Mouse (Mus musculus): ENCODE results near the gene Zyx.
A peak's percentile ranks its signal among the peaks of the same experiment; 100 is the strongest.

Gene Zyx

DNA sequence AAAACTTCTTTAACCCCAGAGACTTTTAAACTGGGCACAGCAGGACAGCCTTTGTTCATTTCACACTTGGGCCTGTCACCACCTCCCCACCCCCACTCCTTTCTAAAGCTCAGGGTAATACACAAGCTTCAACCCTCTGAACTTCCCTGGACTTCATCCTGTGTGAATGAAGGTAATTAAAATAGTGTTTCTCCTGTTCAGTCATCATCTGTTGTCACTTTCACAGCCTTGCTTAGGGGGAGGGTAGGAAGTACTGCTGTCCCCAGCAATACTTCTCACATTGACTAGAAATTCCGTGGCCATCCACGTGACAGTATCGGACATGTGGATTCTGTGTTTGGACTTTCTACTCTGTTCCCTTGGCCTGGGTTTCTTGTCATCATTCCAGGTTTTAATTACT is 20.4 kb downstream of the Zyx start:
- no peak for DNase-seq (ENCODE audit: low read depth)

DNA sequence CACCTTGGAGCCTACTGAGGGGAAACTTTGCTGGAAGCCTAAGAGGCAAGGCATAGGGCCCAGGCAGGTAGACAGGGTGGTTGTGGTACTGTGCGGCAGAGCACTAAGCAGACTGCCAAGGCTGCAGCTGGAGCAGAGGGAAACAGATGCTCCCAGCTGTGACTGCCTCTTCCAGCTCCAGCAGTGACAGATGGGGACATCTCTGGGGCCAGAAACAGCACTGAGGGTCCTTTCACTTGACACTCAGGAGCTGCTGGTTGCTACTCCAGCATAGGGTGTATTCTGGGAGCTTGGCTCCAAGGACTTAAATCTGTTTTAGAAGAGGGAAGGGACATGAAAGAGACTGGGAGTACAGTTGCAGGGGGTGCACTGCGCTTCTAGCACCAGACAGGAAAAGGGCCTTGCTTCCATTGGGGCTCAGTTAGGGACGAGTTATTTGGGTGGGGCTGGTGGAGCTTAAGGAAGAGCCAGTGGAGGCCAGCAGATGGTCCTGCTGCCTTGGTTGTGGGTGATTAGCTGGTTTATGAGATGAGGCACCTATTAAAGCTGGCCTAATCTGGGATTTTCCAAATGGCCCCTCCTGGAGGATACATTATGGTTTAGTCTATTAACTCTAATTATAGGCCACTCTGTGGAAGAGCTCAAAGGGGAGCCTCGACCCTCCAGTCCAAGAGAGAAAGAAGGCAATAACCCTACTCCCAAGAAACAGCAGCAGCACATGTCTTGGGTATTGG is 21.4 kb downstream of the Zyx start:
- DNase-seq (ENCODE audit: low read depth): no peak

DNA sequence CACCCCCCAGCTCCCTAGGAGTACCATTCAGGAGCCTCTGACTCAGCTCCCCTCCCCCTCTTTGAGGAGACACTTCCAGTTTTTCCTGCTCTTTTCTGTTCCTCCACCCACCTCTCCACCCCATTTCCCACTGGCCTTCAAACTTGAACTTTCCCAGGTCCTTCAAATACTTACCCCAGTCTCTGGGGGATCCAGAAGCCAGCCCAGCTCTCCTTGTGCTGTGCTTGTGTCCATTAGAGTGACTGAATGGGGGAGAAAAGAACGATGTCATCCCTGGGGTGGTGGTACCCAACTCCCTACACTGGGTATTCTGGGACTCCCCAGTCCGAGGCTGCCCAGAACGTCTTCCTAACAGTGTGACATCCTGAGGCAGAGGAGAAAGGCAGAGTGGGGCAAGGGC is 22.6 kb downstream of the Zyx start:
- no peak for DNase-seq (ENCODE audit: low read depth)

DNA sequence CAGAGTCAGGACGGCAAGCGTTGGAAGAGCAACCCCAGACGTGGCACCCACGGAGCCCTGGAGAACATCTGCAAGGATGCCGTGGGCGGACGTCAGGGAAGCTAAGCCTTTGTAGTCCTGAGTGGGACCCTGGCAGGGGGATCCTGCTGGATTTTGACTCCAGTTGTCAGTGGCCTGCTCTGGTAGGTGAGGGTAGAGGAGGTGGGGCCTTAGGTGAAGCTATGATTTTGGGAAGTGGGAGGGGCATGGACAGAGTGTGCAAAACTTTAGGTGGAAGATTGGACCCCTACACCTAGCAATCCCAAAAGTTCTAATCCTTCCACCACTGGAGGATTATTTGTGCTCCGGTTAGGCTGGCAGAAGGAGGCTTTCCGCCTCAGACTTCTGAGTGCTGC is 23.0 kb downstream of the Zyx start:
- DNase-seq (ENCODE audit: low read depth): no peak

DNA sequence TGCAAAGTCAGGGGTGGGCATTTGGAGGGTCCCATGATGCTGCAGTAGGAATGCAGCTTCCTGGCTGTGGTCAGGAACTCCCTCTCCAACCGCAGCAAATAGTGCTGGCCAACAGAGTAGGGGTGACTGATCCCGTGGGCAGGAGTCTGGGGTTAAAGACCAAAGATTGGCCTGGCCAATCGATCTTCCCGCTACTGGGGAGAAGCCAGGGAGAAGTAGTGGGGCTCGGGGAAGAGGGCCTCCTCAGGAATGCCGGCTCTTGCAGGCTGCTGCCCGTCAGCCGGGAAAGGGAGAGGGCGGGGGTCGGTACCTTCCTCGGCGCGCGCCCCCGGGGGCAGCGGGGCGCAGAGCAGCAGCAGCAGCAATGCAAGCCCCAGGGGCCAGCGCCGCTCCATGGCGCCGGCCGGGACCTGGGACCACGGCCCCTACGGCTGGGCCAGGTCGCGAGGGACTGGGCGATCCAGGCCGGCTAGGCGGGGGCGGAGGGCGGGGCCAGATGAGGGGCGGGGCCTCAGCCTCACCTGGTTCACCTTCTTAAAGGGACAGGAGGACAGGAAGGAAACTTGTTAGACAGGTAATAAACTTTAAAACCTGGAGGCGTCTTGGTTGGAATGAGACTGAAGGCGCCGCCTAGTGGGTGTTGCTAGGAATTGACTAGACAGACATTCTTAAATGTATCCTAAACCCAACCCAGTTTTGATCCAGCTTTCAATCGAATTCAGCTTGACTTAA is 23.6 kb downstream of the Zyx start, which contains the start of gene Epha1:
Epha1 (minus strand) TSS at position 453 of the 732 bp plus-strand sequence.
- DNase-seq (ENCODE audit: low read depth): peak; percentile 81

DNA sequence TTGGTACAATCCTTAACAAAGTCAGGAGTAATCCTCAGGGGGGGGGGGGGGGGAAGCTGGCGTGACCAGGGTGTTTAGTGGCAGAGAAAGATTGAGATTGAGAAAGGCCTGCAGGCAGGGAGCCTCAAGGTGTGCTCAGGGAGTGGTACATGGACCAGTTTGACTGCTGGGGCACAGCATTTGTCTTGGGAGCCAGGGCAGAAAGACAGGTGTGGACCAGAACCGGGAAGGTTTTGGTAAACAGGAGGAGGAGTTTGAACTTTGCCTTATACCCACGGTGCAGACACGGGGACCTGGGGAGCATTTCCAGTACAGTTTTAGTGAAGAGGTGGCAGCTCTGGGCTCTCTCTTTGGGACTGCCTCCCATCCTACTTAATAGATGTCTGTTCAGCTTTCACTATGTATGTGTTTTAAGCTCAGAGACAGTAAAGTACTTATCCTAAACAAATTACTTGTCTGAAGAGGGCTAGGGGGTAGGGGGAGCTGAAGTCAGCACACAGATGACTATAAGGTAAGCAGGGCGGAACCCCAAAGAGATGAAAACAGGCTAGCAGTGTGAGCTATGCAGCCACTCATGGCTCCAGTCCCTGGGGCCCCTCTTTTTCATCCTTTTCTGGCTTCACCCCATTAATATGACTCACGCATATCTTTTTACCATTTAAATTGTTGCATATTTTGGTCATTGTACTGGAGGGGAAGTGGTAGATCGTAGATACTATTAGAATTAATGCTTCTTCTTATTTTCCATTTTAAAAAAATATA is 24.4 kb downstream of the Zyx start:
- DNase-seq (ENCODE audit: low read depth): no peak

DNA sequence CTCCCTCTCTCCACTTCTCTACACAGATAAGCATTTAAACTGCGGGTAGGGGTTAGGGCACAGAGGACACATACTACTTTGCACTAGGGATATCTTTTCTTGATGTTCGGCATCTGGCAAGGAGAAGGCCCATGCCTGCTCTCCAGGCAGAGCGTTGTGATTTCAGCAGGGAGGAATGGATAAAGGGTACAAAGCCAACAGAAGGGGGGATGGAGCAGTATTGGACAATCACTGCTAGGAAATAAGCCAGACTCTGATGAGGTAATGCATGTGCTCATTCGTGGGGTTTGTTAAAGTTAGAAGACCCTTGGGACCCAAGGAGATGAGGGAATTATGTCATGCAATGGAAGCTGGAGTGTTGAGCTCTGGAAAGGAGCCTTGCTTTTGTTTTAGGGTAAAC is 25.3 kb downstream of the Zyx start:
- DNase-seq (ENCODE audit: low read depth): no peak

DNA sequence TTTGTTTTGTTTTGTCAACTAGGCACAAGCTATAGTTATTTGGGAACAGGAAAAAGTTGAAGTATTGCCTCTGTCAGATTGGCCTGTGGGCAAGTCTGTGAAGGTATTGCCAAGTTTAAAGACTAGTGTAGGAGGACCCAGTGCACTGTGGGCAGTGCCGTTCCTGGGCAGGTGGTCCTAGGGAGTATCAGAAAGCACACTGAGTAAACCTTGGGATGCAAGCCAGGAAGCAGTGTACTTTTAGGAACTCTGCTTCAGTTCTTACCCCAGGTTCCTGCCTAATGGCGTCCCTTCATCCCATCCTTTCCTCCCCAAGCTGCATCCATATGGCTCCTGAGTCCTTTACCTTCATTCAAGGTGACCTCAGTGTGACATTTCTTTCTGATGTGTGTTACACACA is 25.7 kb downstream of the Zyx start:
- no peak for DNase-seq (ENCODE audit: low read depth)

DNA sequence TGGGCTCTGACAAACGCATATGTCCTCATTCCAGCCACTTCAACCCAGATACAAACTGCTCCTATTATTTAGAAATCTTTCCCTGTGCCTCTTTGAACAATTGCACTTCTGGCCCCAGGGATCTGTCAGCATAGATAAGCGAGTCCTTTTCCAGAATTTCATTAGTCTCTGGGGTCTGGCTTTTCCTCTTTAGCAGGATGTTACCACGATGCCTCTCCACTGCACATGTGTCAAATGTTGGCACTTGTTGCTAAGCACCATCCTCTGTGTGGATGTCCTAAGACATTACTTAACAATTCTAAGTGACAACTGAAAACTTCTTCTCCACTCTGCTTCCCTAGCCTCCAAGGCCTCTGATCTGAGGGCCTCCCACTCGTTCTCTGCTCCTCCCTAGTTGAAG is 26.6 kb downstream of the Zyx start:
- no peak for DNase-seq (ENCODE audit: low read depth)

DNA sequence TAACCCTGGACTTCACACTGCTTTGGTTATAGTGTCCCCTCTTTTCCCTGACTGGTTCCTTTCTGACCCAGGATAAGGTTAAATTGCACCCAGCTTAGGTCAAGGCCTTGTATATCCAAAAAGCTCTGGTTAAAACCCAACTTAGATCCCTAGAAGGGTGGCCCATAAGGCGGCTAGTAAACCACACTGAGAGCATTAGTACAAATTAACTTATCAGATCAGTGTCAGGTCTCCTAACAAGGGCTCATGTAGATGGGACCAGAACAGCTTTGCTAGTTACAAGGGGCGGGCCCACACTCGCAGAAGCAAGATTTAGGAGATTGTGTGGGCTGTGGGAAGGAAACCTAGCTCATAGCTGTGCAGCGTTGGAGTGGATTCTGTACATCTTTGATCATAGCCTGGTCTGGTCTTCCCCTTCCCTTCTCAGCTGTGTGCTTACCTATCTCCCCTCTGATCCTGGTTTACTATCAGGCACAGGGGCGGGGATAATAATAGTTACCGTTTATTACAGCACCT is 27.1 kb downstream of the Zyx start:
- peak; percentile 13 for DNase-seq (ENCODE audit: low read depth)

DNA sequence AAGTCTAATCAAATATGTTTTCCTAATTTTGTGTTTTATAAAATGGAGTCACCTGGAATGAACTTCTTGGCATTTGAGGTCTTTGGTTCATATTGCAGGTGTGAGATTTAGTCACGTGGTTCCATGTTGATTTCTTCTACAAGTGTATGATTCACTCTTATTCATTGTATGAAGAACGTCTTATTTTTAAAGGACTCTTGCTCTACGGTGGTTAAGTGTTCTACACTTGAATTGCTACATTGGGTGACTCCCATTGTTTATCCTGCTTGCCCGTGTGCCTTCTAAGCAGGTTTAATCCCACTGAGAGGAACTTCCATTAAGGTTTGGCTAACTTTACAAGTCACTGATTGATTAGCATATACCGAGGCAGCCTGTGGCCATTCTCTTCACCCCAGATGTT is 27.9 kb downstream of the Zyx start:
- no peak for DNase-seq (ENCODE audit: low read depth)

DNA sequence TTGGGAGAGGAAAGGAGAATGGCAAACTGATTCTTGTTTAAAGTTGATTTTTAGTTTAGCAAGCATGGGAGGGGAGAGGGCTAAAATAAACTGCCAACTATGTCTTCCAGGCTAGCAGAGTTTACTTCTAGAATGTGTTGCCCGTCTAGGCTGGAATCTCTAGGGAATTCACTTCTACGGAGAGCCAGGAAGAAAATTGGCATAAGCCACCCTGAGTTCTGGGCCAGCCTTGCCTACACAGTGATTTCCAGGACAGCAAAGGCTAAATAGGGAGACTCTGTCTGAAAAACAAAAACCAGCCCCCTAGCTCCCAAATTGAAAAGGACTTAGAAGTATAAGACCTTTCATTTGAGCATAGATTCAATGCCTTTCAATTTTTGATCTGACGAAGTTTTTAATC is 30.1 kb downstream of the Zyx start:
- no peak for DNase-seq (ENCODE audit: low read depth)

DNA sequence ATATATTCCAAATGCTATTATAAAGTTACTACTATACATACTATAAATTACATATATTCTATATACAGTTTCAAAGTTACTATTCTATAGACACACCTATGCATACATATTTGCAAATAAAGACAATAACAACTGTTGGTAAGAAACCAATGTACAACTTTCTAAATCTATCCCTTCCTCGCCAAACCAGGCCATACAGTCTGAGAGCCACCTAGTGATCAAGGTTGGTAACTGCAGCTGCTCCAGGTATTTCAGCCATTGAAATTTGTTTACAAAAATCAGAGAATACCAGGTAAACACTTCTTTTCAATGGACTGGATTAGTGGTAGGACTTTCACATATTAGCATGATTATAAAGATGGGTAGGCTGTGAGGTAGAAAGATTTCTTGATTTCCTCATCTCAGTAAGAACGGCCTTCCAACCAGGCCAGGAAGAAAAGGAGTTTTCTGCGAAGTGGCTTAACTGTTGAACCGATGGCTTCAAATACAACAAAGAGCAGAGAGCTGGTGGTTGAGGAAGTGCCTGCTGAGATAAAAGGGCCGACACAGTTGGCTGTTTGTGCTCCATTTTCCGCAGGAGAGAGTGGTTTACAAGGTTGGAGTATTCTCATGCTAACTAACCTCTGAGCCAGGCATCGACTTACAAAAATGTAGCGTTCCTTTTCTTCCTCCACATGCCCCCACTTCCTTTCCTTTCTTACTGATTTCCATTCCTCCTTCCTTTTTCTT is 31.1 kb downstream of the Zyx start:
- peak; percentile 71 for DNase-seq (ENCODE audit: low read depth)

DNA sequence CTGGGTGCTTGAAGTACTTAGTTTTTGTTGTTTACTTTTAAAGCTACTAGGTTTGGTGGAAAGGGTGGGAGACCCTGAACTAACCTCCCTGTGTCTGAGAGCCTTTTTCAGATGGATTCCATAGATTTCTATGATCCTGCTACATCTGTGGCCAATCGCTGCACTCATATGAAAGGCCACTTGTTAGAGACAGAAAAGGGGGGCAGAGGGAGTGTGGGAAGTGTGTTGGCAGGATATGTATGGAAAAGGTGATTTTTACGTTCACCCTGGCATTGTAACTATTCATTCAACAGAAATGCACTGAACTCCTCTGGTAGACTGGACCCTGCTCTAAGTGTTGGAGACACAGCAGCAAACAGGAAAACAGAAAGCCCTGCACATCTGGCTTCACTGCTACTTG is 31.8 kb downstream of the Zyx start:
- DNase-seq (ENCODE audit: low read depth): no peak

DNA sequence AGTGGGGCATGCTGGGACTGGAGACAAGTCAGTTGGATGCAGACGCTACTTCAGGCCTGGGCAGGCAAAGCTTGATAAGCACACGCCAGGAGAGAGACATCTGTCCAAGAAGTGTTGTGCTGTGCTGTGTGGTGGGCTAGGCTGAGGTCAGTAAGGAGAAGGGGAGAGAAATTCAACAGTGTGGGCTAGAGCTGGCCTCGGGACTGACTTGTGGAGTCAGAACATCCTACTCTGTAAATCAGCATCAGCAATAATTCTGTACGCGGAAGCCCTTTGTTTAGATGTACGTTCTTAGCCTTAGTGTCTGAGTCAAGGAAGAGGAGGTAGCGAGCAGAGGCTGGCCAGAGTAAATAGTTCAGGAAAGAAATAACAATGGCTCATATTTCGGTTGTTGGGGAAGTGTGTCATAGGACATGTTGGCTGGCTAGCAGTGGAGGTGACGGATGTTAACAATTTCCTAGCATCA is 32.5 kb downstream of the Zyx start:
- no peak for DNase-seq (ENCODE audit: low read depth)

DNA sequence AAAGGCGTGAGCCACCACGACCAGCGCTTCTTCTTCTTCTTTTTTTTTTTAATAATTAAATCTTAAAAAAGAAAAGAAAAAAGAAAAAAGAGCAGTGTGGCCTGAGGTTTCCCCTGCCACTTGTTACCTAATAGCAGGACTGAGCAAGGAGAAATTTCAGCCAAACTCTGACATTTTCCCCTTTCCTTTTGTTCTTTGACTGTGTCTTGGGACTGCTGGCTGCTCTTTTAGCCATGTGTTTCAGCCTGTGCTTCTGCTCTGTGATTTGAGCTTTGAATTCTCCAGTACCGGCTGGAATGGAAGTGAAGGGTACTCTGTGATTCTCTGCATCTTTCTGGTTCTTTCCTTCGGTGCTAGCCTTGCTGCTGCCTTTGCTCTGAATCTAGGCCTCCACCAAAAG is 33.9 kb downstream of the Zyx start:
- no peak for DNase-seq (ENCODE audit: low read depth)

DNA sequence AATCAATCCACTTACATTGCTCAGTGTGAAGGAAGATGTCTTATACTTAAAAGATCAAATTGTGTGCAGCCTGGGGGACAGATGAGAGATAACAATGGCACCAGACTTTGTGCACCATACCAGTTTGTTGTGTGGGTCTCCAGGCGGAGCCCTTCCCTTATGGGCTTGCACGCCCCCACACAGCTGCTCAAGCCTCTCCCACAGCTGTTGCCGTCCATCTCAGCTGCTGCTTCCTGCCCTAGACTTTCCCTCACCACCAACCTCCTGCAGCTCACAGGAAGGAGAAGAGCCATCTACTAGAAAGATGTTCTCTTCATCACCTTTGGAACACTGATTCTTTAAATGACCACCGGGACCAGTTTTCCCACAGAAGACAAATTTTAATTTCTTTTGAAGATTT is 36.2 kb downstream of the Zyx start:
- no peak for DNase-seq (ENCODE audit: low read depth)

DNA sequence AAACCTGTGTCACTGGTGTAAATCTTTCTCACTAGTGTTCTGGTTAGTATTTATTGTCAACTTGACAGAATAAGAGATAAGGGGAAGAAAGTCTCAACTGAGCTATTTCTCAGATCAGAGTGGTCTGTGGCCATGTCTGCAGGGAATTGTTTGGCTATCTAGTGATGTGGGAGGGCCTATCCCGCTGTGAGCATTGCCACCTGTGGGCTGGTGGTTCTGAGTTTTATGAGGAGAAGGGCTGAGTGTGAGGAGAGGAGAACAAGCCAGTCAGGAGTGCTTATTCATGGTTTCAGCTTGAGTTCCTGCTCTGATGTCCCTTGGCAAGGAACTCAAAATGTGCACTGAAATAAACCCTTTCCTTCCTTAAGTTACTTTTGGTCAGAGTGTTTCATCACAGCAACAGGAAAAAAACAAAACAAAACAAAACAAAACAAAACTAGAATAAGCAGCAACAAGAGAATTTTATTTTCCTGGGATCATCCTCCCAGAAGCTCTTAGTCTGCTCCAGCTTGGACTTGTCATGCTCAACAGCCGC is 42.4 kb downstream of the Zyx start:
- no peak for DNase-seq (ENCODE audit: low read depth)

DNA sequence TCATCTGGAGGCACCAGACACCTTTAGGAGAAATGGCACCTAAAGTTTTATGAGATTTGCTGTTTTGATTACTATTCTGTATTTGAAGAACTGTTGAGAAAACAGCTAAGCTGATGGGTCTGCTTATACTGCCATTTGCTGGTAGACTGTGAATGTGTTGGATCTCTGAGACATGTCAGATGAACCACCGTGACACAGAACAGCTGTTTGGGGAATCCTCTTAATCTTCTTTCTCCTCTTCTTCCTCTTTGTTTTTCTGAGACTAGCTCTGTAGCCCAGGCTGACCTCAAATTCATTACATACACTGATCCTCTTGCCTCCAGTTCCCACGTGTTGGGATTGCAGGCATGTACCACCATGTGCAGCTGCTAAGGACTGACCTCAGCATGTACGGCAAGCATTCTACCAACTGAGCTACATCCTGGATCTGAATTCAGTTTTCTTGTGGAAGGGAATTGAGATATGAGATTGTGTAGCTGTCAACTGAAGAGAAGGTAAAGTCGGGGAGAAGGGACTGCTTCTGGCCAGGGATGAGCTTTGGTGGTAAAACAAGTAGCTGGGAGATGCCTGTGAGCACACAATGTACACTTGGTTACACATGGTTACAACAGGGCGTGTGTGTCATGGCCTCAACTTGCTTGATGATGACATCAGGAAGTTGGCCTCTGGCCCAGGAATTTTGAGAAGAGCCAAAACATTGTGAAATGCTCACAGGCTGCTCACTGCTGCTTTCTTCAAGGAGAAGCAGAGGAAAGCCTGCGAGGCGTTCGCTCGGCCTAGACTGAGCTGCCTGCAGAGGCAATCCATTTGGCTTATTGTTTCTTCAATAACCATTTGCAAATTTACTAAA is 46.8 kb downstream of the Zyx start:
- no peak for DNase-seq (ENCODE audit: low read depth)

DNA sequence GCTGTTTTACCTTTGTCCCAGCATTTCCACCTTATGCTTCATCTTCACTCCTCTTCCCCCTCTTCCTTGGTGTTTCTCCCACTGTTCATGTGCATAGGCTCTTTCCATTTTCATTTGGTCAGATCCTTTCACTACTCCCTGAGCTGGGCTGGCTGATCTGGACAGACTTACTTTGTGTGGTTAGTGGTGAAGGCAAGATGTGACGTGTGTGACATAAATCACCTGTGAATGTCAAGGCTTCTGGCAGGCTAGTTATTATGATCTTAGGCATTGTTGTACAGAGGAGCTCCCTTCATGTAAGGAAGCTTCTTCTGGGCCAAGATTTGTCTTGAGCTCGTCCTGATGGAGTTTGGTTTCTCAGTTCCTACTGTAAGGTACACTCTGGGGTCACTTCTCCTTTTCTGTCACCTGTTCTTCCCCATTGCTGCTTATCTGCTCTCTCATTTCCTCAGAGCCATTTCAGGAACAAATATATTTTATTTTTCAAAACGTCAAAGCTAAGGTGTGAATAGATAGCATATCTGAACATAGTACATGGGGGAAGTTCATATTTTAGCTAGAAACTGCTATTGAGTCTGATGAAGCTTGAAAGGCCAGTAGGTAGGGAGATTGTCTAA is 47.7 kb downstream of the Zyx start:
- DNase-seq (ENCODE audit: low read depth): no peak
